Mouse (Mus musculus) kidney, embryonic 16.5 days (tissue): ENCODE results near the gene Tada2a. TPM values are rescaled to one million over a fixed set of nuclear protein-coding genes. Genes with fewer than 3 reads are reported as not detected.

Experiments
- ATAC-seq: fragments of 200-750 bp; cut with Nextera tagmentation; 2 replicates; pipeline ENCODE4 v1.8.0; 2017; ENCODE audit warnings: moderate TSS enrichment; ENCODE audit not compliant: low FRiP score, low TSS enrichment
- H3K27ac ChIP-seq: fragments of 300-500 bp; sonication (generic); 2 replicates; pipeline ENCODE4 v1.5.1; 2014; ENCODE audit warnings: low read length
- H3K27me3 ChIP-seq: fragments of 300-500 bp; sonication (generic); 2 replicates; pipeline ENCODE4 v1.6.1; 2014; ENCODE audit warnings: low read length, control low read depth, mixed read lengths; ENCODE audit not compliant: insufficient read depth
- H3K36me3 ChIP-seq: fragments of 300-500 bp; sonication (generic); 2 replicates; pipeline ENCODE4 v1.6.1; 2014; ENCODE audit warnings: low read length, control low read depth, mixed read lengths; ENCODE audit not compliant: insufficient read depth
- H3K4me1 ChIP-seq: fragments of 300-500 bp; sonication (generic); 2 replicates; pipeline ENCODE4 v1.6.1; 2014; ENCODE audit warnings: low read length, control low read depth, mixed read lengths; ENCODE audit not compliant: insufficient read depth
- H3K4me2 ChIP-seq: fragments of 300-500 bp; sonication (generic); replicated peaks from 2 replicates; pipeline ENCODE4 v1.6.1; 2014; ENCODE audit warnings: low read depth, low read length
- H3K4me3 ChIP-seq: fragments of 300-500 bp; sonication (generic); 2 replicates; pipeline ENCODE4 v1.5.1; 2014; ENCODE audit warnings: mild to moderate bottlenecking, low read length
- H3K9ac ChIP-seq: fragments of 300-500 bp; sonication (generic); replicated peaks from 2 replicates; pipeline ENCODE4 v1.6.1; 2014; ENCODE audit warnings: low read length
- H3K9me3 ChIP-seq: fragments of 300-500 bp; sonication (generic); 2 replicates; pipeline ENCODE4 v1.6.1; 2016; ENCODE audit warnings: low read length, control low read depth
- WGBS: fragments of 180-500 bp; shearing (Covaris S2); extraction: QIAGEN DNeasy Blood & Tissue Kit; methylation state at CpG from one replicate; pipeline ENCODE4 v1.1.7; 2014; 5-methylcytosine and 5-hydroxymethylcytosine counted together
- polyA plus RNA-seq: library from polyadenylated mRNA; unstranded; fragments of >200 nt; fragmentation: Nextera tagmentation; extraction: Ambion mirVana; gene quantifications from 2 replicates; pipeline ENCODE4 v1.2.1, GENCODE M21; 2015

Tada2a gene
- polyA plus RNA-seq, 1 experiment from 2014 or later: 34.1 TPM

- Histone ChIP-seq H3K9ac (no peak overlapping the region), H3K36me3 (no peaks in the 10 kb centered on the region), H3K4me2 (no peak overlapping the region), H3K27ac (no peak overlapping the region), H3K4me3 (no peak overlapping the region), H3K4me1 (no peaks in the 10 kb centered on the region), H3K27me3 (no peaks in the 10 kb centered on the region), H3K9me3 (no peaks in the 10 kb centered on the region)
- 78% methylated on average over 3 of the region's 3 CpGs for WGBS
- no peak for ATAC-seq
Observed at GRCm38 (mm10) chr11:84146081-84146480, 16.7 kb upstream of the Tada2a start.

DNA sequence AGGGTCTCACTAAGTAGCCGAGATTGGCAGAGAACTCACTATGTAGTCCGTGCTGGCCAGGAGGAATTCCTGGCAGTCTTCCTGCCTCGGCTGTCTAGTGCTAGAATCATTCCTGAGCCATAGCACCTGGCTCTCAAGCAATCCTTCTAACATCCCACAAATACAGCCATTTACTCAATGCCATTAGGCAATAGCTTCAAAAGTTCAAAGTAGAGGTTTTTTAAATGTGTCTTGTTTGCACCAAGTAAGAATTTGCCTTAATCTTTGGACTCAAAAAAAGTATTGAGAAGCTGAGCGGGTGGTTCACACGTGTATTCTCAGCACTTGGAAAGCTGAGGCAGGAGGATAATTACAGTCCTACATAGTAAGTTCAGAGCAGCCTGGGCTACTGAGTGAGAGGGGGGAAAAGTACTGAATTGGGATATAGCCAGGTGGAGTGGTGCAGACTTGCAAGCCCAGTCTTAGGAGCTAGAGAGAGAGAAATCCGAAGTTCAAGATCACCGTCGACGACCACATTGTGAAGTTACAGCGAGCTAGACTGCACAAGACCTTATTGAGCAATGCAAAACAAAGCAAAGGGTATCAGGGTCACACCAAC is 15.9 kb upstream of the Tada2a start:
- WGBS: 76% methylated on average over 10 of the region's 10 CpGs
- Histone ChIP-seq H3K4me3 (no peak overlapping the region), H3K4me2 (no peak overlapping the region), H3K9ac (no peak overlapping the region), H3K4me1 (no peaks in the 10 kb centered on the region), H3K9me3 (no peaks in the 10 kb centered on the region), H3K27me3 (no peaks in the 10 kb centered on the region), H3K27ac (no peak overlapping the region), H3K36me3 (no peaks in the 10 kb centered on the region)
- ATAC-seq: no peak

GRCm38 (mm10) chr11:84141752-84142151 is 12.4 kb upstream of the Tada2a start:
- ATAC-seq: no peak
- Histone ChIP-seq H3K27me3 (no peaks in the 10 kb centered on the region), H3K36me3 (no peaks in the 10 kb centered on the region), H3K27ac (no peak overlapping the region), H3K9me3 (no peaks in the 10 kb centered on the region), H3K9ac (no peak overlapping the region), H3K4me3 (no peak overlapping the region), H3K4me2 (no peak overlapping the region), H3K4me1 (no peaks in the 10 kb centered on the region)
- WGBS: 66% methylated on average over 2 of the region's 2 CpGs

DNA sequence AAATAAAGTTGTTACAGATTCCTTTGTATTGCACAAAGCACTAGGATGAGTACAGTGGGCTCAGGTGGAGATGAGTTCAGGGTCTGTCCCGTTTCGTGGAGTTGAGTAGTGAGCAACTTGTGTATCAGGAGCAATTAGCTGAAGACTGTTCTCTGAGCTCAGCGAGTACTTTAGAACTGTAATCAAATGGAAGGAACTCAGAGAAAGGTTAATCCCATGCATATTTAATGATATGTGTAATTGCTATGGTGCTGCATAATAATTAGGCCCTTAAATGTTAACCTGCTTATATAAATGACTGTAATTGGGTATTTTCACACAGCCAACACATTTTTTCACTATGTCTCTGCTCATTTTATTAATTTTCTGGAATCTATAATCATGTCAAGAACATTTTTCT is 7.1 kb upstream of the Tada2a start:
- no peak overlapping the region for H3K9ac ChIP-seq
- H3K9me3 ChIP-seq: no peaks in the 10 kb centered on the region
- no peak overlapping the region for H3K4me3 ChIP-seq
- no peak for ATAC-seq
- no peaks in the 10 kb centered on the region for H3K36me3 ChIP-seq
- no peak overlapping the region for H3K27ac ChIP-seq
- no peak overlapping the region for H3K4me2 ChIP-seq
- no peaks in the 10 kb centered on the region for H3K4me1 ChIP-seq
- H3K27me3 ChIP-seq: no peaks in the 10 kb centered on the region
- WGBS: 80% methylated on average over 3 of the region's 3 CpGs

- no peak overlapping the region for H3K4me3 ChIP-seq
- H3K9ac ChIP-seq: no peak overlapping the region
- H3K27me3 ChIP-seq: no peaks in the 10 kb centered on the region
- no peak overlapping the region for H3K4me2 ChIP-seq
- ATAC-seq: no peak
- H3K4me1 ChIP-seq: 0 out of 2 replicates have a peak, but pooled peaks cover 4% of the 10 kb centered on the region
- no peaks in the 10 kb centered on the region for H3K36me3 ChIP-seq
- no peaks in the 10 kb centered on the region for H3K9me3 ChIP-seq
- no peak overlapping the region for H3K27ac ChIP-seq
- WGBS: 89% methylated on average over 2 of the region's 2 CpGs
Observed at GRCm38 (mm10) chr11:84134331-84134860, 5.0 kb upstream of the Tada2a start.

- ATAC-seq: no peak; the same call in 1 of the 2 replicates
- H3K27me3 ChIP-seq: no peaks in the 10 kb centered on the region
Observed at GRCm38 (mm10) chr11:84129799-84130185, 392 bp upstream of the Tada2a start.

GRCm38 (mm10) chr11:84127977-84128376 is 1.4 kb downstream of the Tada2a start:
- no peak for ATAC-seq
- Histone ChIP-seq H3K4me2 (no peak overlapping the region), H3K9ac (no peak overlapping the region), H3K9me3 (no peaks in the 10 kb centered on the region), H3K27me3 (no peaks in the 10 kb centered on the region), H3K4me1 (peaks cover 11% of the 10 kb centered on the region; the same call in 1 of the 2 replicates), H3K27ac (no peak overlapping the region), H3K4me3 (no peak overlapping the region), H3K36me3 (peaks cover 25% of the 10 kb centered on the region)
- 82% methylated on average over 4 of the region's 4 CpGs for WGBS

More at GRCm38 (mm10) chr11:84129799-84130185, 392 bp upstream of the Tada2a start:
- H3K27ac ChIP-seq: no peak overlapping the region
- peak overlapping the region; percentile 79 for H3K4me3 ChIP-seq
- WGBS: 6% methylated on average over 11 of the region's 11 CpGs
- H3K36me3 ChIP-seq: peaks cover 19% of the 10 kb centered on the region
- H3K9me3 ChIP-seq: no peaks in the 10 kb centered on the region
- H3K9ac ChIP-seq: peak overlapping the region; percentile 88
- peak overlapping the region; percentile 83 for H3K4me2 ChIP-seq
- peaks cover 11% of the 10 kb centered on the region; the same call in 1 of the 2 replicates for H3K4me1 ChIP-seq

DNA sequence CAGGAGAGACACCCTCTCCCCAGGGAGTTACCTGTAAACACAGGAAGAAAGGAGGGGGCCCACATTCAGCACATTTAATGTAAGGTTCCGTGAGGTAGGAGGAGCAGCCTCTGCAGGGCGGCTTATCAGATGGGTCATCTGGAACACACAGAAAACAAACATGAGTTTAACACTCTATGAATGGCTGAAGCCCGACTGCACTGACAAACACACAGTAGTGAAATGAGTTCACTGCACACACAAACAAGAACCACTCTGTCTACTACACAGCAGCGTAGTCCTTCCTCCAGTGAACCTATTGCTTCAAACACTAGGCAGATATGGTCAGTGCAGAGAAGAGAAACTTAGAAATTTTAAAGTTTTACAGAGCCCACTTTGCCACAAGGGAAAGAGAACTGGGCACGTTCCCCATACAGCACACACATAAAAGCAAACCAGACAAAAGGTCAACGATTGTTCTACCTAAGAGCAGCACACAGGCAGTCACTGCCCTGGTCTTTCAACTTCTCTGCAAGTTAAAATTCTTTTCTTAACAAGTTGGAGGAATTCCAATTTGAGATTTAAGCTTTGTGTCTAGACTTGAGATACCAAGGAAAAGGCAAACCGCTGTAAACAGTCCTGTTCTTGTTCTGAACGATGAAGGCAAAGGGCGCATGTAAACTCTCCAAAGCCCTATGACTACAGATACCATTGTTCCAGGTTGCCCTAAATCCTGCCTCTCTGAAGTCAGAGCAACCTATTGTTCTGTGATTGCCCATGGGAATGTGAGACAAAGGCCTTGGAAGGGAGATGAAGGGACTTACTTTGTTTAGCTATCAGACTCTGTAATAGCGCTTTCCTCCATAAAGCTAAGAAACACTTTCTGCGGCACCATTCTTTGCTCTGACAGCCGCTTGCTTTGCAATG is 8.1 kb downstream of the Tada2a start:
- Histone ChIP-seq H3K4me1 (no peaks in the 10 kb centered on the region), H3K9me3 (no peaks in the 10 kb centered on the region), H3K9ac (no peak overlapping the region), H3K36me3 (peaks cover 63% of the 10 kb centered on the region), H3K27ac (no peak overlapping the region), H3K4me3 (no peak overlapping the region), H3K27me3 (no peaks in the 10 kb centered on the region), H3K4me2 (no peak overlapping the region)
- 81% methylated on average over 12 of the region's 12 CpGs for WGBS
- ATAC-seq: no peak

DNA sequence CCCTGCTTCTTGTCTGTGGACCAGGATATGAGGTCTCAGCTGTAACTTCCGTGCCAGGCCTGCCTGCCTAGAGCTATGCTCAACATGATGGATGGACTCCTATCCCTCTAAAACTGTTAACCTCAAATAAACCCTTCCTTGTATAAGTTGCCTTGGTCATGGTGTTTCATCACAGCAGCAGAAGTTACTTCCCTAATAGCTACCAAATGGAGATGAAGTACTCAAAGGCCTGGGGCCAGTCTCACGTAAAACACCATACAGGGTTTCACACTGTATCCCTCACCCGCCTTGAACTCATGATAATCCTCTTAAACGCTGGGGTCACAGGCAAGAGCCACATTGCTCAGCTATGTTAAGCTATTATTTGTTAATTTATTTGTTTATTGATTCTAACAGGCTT is 12.0 kb downstream of the Tada2a start:
- ATAC-seq: no peak
- Histone ChIP-seq H3K27me3 (no peaks in the 10 kb centered on the region), H3K9me3 (no peaks in the 10 kb centered on the region), H3K27ac (no peak overlapping the region), H3K9ac (no peak overlapping the region), H3K36me3 (peaks cover 46% of the 10 kb centered on the region), H3K4me3 (no peak overlapping the region), H3K4me1 (no peaks in the 10 kb centered on the region), H3K4me2 (no peak overlapping the region)
- 88% methylated on average over 4 of the region's 4 CpGs for WGBS

GRCm38 (mm10) chr11:84116221-84116620 is 13.2 kb downstream of the Tada2a start:
- Histone ChIP-seq H3K36me3 (peaks cover 45% of the 10 kb centered on the region), H3K4me1 (no peaks in the 10 kb centered on the region), H3K4me3 (no peak overlapping the region), H3K27ac (no peak overlapping the region), H3K27me3 (no peaks in the 10 kb centered on the region), H3K9ac (no peak overlapping the region), H3K9me3 (no peaks in the 10 kb centered on the region), H3K4me2 (no peak overlapping the region)
- ATAC-seq: no peak
- 63% methylated on average over 2 of the region's 2 CpGs for WGBS
